In the genomic region with DNA sequence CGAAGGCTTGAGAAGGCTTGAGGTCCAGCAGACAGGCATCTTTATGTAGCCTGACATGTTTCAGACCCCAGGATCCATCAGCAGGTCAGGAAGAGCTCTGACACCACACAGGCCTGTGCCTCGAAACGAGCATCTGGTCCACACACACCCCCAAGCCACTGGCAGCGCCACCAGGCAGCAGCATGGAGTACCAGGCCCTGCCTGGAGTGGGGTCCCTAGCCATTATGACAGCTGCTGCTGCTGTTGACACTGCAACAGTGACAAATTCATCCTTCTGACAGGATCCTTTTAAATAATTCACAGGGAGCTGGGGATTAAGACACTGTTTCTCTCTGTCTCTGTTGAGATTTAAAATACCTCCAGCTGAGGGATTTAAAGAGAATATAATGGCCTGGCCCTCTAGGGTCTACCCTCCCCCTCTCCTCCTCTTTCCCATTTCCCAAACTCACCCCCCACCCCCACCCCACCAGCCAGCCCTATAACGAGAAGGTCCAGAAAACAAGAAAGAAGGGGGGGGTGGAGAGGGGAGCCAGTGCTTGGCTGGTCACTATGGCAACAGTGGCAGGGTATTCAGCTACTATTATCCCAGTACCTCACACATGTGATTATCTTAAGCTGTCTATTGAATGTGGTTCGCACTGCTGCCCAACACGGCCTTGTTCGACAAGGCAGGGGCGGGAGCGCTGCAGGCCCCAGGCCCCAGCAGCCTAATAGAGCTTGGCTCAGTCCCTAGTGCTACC, we compare ENCODE assay signal across 10 mouse cellular contexts.
DNase-seq lines count a peak whose midpoint lies in the region; ATAC-seq lines count a peak whose summit lies in the region.
"Had no signal": no experiment of that assay in that cellular context is flagged by ENCODE, and none has a peak within 500 bp of the region (broad histone marks: within the 10 kb centered on the region; RNA-seq: fewer than 3 reads in every experiment).

No protein-coding gene starts in this region.

- DNase-seq in R1 (ENCODE audit: low read depth, low spot score) = peak; percentile 43
- peak; percentile 48 for DNase-seq in brain, adult 2 months (ENCODE audit: low read depth, low spot score)
- DNase-seq in mesoderm, embryonic 11.5 days (ENCODE audit: low read depth, low spot score) = peak; percentile 77
- DNase-seq in gastrocnemius, postnatal 14 days = no peak
- DNase-seq in kidney, postnatal 4 days = no peak

- H3K36me3 ChIP-seq in forebrain, embryonic 15.5 days = no peaks in the 10 kb centered on the region
- H3K36me3 ChIP-seq: liver, embryonic 15.5 days had no signal

- H3K4me3 ChIP-seq in forebrain, embryonic 15.5 days = no peak overlapping the region
- H3K4me3 ChIP-seq: liver, embryonic 15.5 days had no signal

- H3K9ac ChIP-seq in forebrain, embryonic 15.5 days (replicated peaks) = no peak overlapping the region
- H3K9ac ChIP-seq: liver, embryonic 15.5 days had no signal

- no peak overlapping the region; the same call in 1 of the 2 replicates for H3K4me2 ChIP-seq in forebrain, embryonic 15.5 days (replicated peaks)
- H3K4me2 ChIP-seq: liver, embryonic 15.5 days had no signal

- intact Hi-C loops in gastrocnemius, postnatal 14 days (cut with DNase I; ENCODE audit: low total_unique reads) = no loop called here

- H3K9me3 ChIP-seq in forebrain, embryonic 15.5 days = no peaks in the 10 kb centered on the region
- H3K9me3 ChIP-seq: liver, embryonic 15.5 days had no signal

- H3K4me1 ChIP-seq in forebrain, embryonic 15.5 days = peaks cover 43% of the 10 kb centered on the region
- H3K4me1 ChIP-seq: liver, embryonic 15.5 days had no signal

- 0 out of 2 replicates have a peak, but pooled peaks cover 4% of the 10 kb centered on the region for H3K27me3 ChIP-seq in forebrain, embryonic 15.5 days
- H3K27me3 ChIP-seq: liver, embryonic 15.5 days had no signal

- peak; percentile 96 for ATAC-seq in forebrain, embryonic 15.5 days (replicated peaks)
- ATAC-seq in activated CD4-positive, CD25-positive, alpha-beta regulatory T cell, adult 4 months = no peak
- ATAC-seq in inflammation-experienced regulatory T-cells, adult 6 months = no peak
- ATAC-seq: intestine, postnatal 0 days had no signal

- WGBS in forebrain, embryonic 15.5 days = under 1% methylated on average over 10 of the region's 10 CpGs

- peak overlapping the region; percentile 81 for H3K27ac ChIP-seq in forebrain, embryonic 15.5 days (replicated peaks)
- H3K27ac ChIP-seq: liver, embryonic 15.5 days had no signal

Comparison
In these comparisons a context has a peak if more than half of its experiments do, and no peak if none do; other contexts are left out.
1. DNase-seq: peak in R1 (single experiment), brain, adult 2 months (single experiment) and mesoderm, embryonic 11.5 days (single experiment); none in gastrocnemius, postnatal 14 days (single experiment) and kidney, postnatal 4 days (0 of 2).